Mouse (Mus musculus) testis, adult 2 months (tissue): ENCODE results near the gene Fosl2.

Source experiments
- CTCF ChIP-seq: fragments of 200-500 bp; IDR thresholded peaks from 2 replicates; pipeline ENCODE4 v1.5.1; 2012; ENCODE audit warnings: low read depth, mild to moderate bottlenecking, inconsistent platforms, low read length, moderate library complexity; ENCODE audit not compliant: control insufficient read depth, insufficient read depth, insufficient replicate concordance
- POLR2A ChIP-seq: fragments of 200-500 bp; IDR thresholded peaks from 2 replicates; pipeline ENCODE4 v1.6.1; 2012; ENCODE audit warnings: low read depth, mild to moderate bottlenecking, inconsistent platforms, low read length, moderate library complexity; ENCODE audit not compliant: control insufficient read depth

GRCm38 (mm10) chr5:32143433-32143970 lies 7.9 kb downstream of the Fosl2 start:
- TF ChIP-seq CTCF, result no peak
- no peak for TF ChIP-seq POLR2A
